Mouse (Mus musculus): ENCODE results near the gene Cyb561. TPM values are rescaled to one million over a fixed set of nuclear protein-coding genes. Genes with fewer than 3 reads are reported as not detected.

Cyb561 gene
- polyA plus RNA-seq, 1 experiment from 2014 or later = 39.8 TPM

Other genes with a start within 250 kb of the Cyb561 start
- gene Ace, start 14.6 kb upstream of the Cyb561 start, polyA plus RNA-seq (2015; fragmentation: Nextera tagmentation; extraction: Ambion mirVana) = 9.8 and 11.1 TPM in 2 replicates
- not detected in 2 replicates for gene Ace3, start 41.3 kb upstream of the Cyb561 start, polyA plus RNA-seq (2015; fragmentation: Nextera tagmentation; extraction: Ambion mirVana)
- gene Kcnh6, start 54.8 kb upstream of the Cyb561 start, polyA plus RNA-seq (2015; fragmentation: Nextera tagmentation; extraction: Ambion mirVana) = 0.26 and 0.39 TPM in 2 replicates
- 62.9 and 67.4 TPM in 2 replicates for gene Dcaf7, start 83.5 kb upstream of the Cyb561 start, polyA plus RNA-seq (2015; fragmentation: Nextera tagmentation; extraction: Ambion mirVana)
- 11.4 and 12.1 TPM in 2 replicates for gene Taco1, start 112.7 kb upstream of the Cyb561 start, polyA plus RNA-seq (2015; fragmentation: Nextera tagmentation; extraction: Ambion mirVana)
- gene Map3k3, start 131.3 kb upstream of the Cyb561 start, polyA plus RNA-seq (2015; fragmentation: Nextera tagmentation; extraction: Ambion mirVana) = 22.1 and 24.3 TPM in 2 replicates
- gene Gm10840, start 207.5 kb upstream of the Cyb561 start, polyA plus RNA-seq (2015; fragmentation: Nextera tagmentation; extraction: Ambion mirVana) = not detected in 2 replicates
- gene Limd2, start 207.5 kb upstream of the Cyb561 start, polyA plus RNA-seq (2015; fragmentation: Nextera tagmentation; extraction: Ambion mirVana) = 201 and 217 TPM in 2 replicates
- 28.6 and 31.5 TPM in 2 replicates for gene Strada, start 248.8 kb upstream of the Cyb561 start, polyA plus RNA-seq (2015; fragmentation: Nextera tagmentation; extraction: Ambion mirVana)

Data from kidney, embryonic 15.5 days (tissue).